Mouse (Mus musculus) thymus, adult 18-20 months (tissue): ENCODE data around the gene Trim71.

Experiments
- DNase-seq, 2 experiments: peaks; one replicate each; pipeline ENCODE4 v3.0.0; 2022; ENCODE audit warnings: mixed read lengths in 2 of 2

Trim71 gene

GRCm38 (mm10) chr9:114556276-114556855, 7.8 kb downstream of the Trim71 start:
- no peak for DNase-seq

GRCm38 (mm10) chr9:114554355-114554979, 9.7 kb downstream of the Trim71 start:
- no peak for DNase-seq

- DNase-seq, result no peak
Observed at GRCm38 (mm10) chr9:114553828-114554227, 10.3 kb downstream of the Trim71 start.

- no peak for DNase-seq
Observed at GRCm38 (mm10) chr9:114550033-114550432, 14.1 kb downstream of the Trim71 start.

GRCm38 (mm10) chr9:114549117-114549516, 15.1 kb downstream of the Trim71 start:
- no peak for DNase-seq

- no peak for DNase-seq
Observed at GRCm38 (mm10) chr9:114548496-114548895, 15.7 kb downstream of the Trim71 start.

- DNase-seq, result no peak
Observed at GRCm38 (mm10) chr9:114547643-114548077, 16.5 kb downstream of the Trim71 start.

- DNase-seq, result peak in 1 of 2 experiments; percentile 31
Observed at GRCm38 (mm10) chr9:114546765-114547164, 17.4 kb downstream of the Trim71 start.

- no peak for DNase-seq
Observed at GRCm38 (mm10) chr9:114544754-114545393, 19.3 kb downstream of the Trim71 start.

- DNase-seq, result no peak
Observed at GRCm38 (mm10) chr9:114543882-114544753, 20.1 kb downstream of the Trim71 start.

- DNase-seq, result no peak
Observed at GRCm38 (mm10) chr9:114541279-114541741, 22.9 kb downstream of the Trim71 start.

- no peak for DNase-seq
Observed at GRCm38 (mm10) chr9:114538996-114539563, 25.1 kb downstream of the Trim71 start.

GRCm38 (mm10) chr9:114536628-114537027, 27.5 kb downstream of the Trim71 start:
- no peak for DNase-seq

- DNase-seq, result no peak
Observed at GRCm38 (mm10) chr9:114534747-114535517, 29.2 kb downstream of the Trim71 start.

GRCm38 (mm10) chr9:114533848-114534247, 30.3 kb downstream of the Trim71 start:
- DNase-seq, result no peak

GRCm38 (mm10) chr9:114531276-114531675, 32.9 kb downstream of the Trim71 start:
- no peak for DNase-seq

GRCm38 (mm10) chr9:114528680-114529048, 35.5 kb downstream of the Trim71 start:
- DNase-seq, result no peak

- no peak for DNase-seq
Observed at GRCm38 (mm10) chr9:114527992-114528679, 36.0 kb downstream of the Trim71 start.

GRCm38 (mm10) chr9:114527085-114527484, 37.1 kb downstream of the Trim71 start:
- peak; percentile 42 to 55 for DNase-seq

- no peak for DNase-seq
Observed at GRCm38 (mm10) chr9:114526581-114526980, 37.6 kb downstream of the Trim71 start.

- no peak for DNase-seq
Observed at GRCm38 (mm10) chr9:114525891-114526290, 38.3 kb downstream of the Trim71 start.
